Mouse (Mus musculus): ENCODE measurements at regions not wholly inside any gene's neighbourhood (a gene's known extent, or its start where the extent isn't known, plus 50 kb on each side); places are given as distances from the start of the nearest gene placed in this dataset.
A peak's percentile ranks its signal among the peaks of the same experiment; 100 is the strongest.

GRCm38 (mm10) chr2:160062148-160062937 lies 271.6 kb downstream of the Gm826 start:
- peak; percentile 12 for DNase-seq

DNA sequence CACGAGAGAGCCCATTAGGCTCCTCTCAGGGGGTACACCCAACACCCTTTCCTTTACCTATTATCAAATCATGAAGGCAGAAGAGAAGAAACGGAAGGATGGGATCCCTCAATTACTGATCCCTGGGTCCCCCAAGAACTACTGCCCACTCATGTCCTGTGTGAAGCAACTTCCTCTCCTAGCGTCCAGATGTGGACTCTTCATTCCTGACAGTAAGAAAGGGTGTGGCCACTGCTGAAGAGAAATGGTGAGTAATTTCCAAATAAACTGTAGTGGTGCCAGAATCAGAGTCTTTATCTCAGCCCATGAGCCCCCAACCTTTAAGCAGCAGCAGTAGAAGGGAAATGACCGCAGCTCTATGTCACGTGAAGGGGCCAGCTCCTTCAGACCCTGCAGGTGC lies 273.9 kb downstream of the Gm826 start:
- DNase-seq, result no peak

DNA sequence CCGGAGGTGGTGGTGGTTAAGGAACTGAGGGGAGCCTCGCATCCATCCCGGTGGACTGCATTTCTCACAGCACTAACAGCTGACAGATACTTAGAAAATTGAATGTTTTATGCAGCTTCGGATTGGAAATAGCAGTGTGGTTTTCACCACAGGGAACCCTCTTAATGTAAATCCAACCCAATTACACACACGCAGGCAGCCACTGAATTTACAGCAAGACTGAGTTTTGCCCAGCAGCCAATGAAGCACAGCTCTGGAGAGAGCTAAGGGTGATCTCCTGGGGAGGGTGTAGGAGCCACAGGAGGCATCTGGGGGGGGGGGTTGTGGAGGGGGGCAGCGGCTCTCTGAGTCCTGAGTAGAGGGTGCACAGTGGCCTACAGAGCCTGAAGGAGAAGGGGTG lies 276.8 kb downstream of the Gm826 start:
- DNase-seq, result no peak

DNA sequence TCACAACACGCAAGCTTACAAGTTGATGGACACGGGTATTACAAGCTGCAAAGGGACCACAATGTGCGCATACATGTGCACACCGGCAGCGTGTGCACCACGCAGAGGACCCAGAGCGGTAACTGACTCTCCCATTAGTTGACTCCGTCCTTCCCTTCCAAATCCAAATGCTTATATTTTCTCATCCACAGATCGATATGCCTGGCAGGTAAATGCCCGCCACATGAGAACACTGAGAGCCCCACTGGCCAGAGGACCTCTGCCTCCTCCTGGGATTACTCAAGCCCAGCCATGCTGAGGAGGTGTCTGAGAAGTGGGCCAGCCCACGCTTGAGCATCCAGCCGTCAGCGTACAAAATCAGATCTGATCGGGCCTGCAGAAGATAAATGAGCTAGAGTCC lies 279.6 kb downstream of the Gm826 start:
- no peak for DNase-seq

DNA sequence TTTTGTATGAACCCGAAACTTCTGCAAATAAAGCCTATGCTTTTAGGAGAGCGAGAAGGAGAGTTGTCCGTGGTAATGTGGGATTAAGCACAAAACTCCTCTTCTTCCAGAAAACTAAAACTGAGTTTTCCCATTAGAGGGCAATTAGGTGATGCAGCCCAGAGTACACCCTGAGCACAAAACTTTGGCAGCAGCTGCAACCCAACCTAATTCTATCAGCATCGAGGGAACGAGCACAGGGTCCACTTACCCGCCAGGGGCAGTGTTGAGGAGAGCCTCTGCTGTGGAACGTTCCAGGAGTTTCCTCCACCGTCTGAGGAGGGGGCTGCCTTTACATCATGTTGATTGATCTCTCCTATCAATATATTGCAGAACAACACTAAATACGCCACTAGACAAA lies 285.7 kb downstream of the Gm826 start:
- no peak for DNase-seq

DNA sequence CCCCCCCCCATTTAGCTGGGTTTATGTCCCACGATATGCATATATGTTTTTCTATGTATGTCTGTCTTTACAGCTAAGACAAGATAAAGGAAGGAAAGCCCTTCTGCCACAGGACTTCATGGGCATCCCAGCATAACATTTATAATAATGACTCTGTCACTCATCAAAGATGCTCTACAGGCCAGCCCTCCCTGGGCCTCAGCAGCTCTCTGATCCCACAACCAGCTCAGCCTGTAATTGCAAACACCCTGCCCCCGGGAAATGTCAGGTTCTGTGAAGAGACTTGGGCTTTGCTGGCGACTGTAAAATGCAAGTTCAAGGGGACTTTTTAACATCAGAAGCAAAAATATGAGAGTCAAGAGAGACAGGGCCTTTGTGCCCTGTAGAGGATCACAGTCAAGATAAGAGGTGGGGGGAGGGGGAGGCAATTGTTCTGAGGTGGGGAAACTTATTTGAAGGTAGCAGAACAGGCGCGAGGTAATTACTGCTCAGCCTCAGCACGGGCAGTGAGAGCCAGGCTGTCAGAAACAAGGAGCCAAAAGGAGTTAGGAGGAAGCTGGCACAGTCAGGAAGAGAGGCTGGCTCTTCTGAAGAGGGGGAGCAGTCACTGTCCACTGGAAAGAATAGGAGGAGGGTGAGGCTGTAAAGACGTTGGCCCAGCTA lies 286.9 kb downstream of the Gm826 start:
- DNase-seq, result no peak

DNA sequence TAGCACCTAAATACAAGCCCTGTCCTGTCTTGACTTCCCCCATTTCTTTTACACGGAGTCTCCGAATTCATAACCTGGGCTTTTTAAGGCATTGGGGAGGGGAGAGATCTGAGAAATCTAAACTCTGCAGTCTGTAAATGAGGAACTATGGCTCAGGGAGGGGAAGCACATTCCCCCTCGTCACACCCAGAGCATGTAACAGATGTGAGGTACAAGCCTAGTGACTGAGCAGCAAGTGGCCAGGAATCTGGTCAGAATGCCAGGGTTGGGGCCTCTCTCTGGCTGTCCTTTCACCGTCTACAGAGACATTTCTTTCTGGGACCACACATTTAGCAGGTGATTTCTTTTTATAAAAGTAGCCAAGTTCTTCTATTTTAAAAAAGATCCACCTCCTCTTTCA lies 289.4 kb downstream of the Gm826 start:
- DNase-seq, result no peak

DNA sequence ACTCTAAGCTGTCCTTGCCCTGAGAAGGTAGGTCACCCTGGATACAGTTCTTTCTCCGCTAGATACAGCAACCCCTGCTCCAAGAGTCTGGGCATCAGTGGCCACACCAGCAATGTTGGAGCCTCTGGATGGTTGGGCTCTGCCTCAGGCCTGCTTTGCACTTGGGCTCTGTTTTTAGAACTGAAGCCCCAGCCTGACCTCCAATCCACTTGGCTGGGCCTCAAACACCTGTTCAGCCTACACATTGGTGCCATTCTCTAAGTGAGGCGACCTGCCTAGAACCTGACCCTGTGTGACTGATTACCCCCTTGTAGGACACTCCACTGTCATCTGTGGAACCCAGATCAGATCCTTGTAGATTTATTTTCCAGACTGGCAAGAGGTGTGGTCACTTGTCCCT lies 289.8 kb downstream of the Gm826 start:
- no peak for DNase-seq

GRCm38 (mm10) chr2:160029432-160029831 lies 304.5 kb downstream of the Gm826 start:
- no peak for DNase-seq

DNA sequence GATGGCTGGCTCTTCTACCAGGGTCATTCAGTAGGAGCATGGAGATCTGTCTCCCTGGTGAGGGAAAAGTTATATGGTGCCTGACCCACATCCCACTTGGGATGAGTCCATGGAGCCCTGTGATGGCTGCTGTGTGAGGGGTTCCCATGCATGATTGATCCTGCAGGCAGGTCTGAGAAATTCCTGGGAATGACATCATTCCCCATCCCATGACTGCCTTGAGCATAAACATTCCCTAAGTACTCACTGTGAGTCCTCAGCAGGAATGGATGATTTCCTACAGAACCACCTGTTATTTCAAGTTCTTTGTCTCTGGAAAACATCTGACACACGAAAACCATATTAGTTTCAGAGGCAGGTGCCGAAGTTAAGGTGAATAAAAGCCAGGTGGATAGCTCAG lies 305.5 kb downstream of the Gm826 start:
- DNase-seq, result no peak

- DNase-seq, result peak; percentile 32
Observed at GRCm38 (mm10) chr2:160025911-160026310, 308.1 kb downstream of the Gm826 start.

DNA sequence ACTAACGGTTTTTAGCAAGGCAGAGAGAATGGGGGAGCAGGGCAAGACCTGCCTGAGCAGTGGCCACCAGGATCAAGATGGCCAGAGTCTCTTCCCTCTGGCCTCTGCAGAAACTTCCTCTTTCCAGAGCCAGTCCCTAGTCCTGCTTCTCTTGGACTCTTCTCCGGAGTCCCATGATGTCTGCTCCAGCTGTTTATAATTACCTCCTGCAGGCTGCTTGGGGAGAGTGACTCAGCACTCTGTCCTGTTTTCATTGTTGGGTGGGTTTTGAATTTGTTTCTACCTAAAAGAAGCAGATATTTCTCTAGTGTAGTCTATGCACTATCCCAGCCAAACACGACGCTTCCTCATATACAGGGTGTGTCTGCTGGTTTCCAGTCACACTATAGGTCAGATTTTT lies 312.4 kb downstream of the Gm826 start:
- DNase-seq, result no peak

DNA sequence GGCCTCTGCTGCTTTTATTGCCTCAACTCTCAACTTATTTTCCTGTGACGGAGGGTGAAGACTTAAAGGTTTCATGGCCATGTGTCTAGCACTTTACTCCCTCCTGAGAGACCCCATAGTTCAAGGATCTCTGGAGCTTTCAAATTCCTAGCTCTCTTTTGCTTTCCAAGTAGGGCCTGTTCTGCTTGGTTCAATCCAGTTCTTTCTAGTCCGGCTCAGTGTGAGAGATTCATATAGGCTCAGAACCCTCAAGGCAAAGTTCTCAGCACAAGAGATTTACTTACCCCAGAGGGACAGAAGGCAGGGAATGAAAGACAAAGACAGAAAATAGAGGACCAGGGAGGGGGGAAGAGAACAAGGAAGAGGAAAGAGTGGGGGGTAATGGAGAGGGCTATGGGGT lies 313.1 kb downstream of the Gm826 start:
- DNase-seq, result no peak

GRCm38 (mm10) chr2:160017020-160017812 lies 316.7 kb downstream of the Gm826 start:
- no peak for DNase-seq

DNA sequence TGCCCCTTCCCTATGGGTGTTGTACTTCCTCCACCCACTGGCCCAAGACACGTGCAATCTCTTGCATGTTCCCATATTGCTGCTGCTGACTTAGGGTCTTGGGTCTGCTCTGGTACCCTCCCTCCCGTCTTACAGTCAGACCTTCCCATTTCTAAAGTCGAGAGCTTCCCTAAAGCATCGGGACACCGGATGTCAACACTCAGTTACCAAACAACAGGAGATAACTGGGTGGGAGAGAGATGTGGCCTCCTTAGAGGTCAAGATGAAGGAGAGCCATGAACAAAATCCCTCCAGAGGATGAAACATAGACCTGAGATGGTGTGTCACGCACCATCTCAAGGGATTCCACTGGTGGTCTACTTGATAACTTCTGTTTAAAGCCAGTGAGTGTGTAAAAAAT lies 322.5 kb downstream of the Gm826 start:
- DNase-seq, result no peak

- DNase-seq, result no peak
Observed at GRCm38 (mm10) chr2:160002695-160003094, 331.3 kb downstream of the Gm826 start.

DNA sequence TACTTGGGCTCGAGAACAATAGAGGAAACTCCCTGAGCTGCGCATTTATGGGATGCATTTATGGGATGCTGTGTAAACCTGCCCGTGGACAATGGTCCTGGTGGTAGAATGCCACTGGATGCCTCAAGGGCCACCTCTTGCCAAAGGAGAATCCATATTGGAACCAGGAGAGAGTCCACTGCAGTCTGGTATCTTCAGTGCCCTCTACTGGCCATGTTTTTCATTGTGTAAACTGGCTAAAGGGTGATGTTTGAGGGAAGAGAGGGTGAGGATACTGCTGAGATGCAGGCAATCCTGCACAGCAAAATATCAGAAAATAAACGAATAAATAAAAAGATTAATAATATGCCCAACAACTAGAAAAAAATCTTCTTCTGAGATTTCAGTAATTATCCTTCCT lies 333.5 kb downstream of the Gm826 start:
- peak; percentile 21 for DNase-seq

GRCm38 (mm10) chr2:159997395-159997794 lies 336.6 kb downstream of the Gm826 start:
- no peak for DNase-seq

DNA sequence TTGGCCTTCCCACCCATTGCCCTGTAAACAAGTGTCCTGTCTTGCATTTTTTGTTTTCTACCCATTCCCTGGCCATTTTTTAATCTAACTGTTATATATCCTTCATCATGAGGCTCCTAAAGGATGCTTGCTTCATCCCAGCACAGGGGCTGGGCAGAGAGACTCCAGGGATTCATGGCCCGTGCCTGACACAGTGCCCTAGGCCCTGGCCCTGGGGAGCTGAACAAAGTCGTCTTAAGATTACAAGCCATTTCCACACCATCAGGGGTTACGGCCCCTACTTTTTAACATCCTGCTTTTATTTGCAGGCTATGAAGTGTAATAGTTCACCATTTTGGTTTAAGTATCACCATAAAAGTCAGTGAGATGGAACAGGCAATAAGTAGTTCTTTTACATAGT lies 339.5 kb downstream of the Gm826 start:
- DNase-seq, result no peak

DNA sequence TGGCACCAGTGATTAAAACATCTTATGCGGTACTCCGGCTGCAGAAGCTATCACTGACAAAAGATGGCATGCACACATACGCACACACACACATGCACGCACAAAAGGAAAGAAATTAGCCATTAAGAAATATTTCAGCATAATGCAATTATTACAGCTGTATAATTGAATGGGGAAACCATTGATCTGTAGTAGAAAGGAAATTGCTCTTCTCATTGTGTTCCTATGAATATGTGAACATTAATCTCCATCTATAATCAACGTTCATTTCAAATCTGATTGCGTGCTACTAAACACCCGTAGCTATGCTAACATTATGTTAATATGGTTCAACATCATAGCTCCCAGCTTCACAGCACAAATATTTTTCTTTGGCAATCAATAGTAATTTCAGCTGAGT lies 347.2 kb downstream of the Gm826 start:
- no peak for DNase-seq

DNA sequence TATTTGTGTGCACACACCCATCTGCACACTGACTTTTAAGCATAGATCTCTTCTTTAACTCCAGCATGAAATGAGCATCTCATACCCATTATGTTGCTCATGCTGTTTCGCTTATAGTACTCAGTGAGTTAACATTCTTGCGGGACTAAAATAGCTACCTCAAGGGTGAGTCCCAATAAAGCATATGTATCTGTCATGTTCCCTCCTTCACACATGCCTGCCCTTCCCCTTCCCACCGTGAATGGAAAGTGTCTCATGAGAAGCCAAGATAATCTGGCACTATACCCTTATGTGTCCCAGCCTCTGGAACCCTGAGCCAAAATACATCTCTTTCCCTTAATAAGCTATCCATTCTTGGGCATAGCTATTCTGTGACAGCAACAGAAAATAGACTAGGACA lies 352.3 kb downstream of the Gm826 start:
- DNase-seq, result no peak

GRCm38 (mm10) chr2:159950369-159950768 lies 383.6 kb downstream of the Gm826 start:
- DNase-seq, result no peak

GRCm38 (mm10) chr2:159949046-159949445 lies 384.9 kb downstream of the Gm826 start:
- no peak for DNase-seq

- DNase-seq, result no peak
Observed at GRCm38 (mm10) chr2:159930744-159931143, 403.2 kb downstream of the Gm826 start.
